Mouse (Mus musculus) urinary bladder, postnatal 25 days (tissue): ENCODE measurements around the gene 3110040N11Rik.

Experiments
- DNase-seq: peaks from one replicate; pipeline ENCODE4 v3.0.0; 2022; ENCODE audit warnings: low spot score

The 3110040N11Rik gene

GRCm38 (mm10) chr7:81738720-81739385, 50.4 kb downstream of the 3110040N11Rik start:
- DNase-seq = no peak

- peak; percentile 13 for DNase-seq
These were observed 53.8 kb downstream of the 3110040N11Rik start for GRCm38 (mm10) chr7:81735300-81736048.

GRCm38 (mm10) chr7:81732183-81733089, 56.8 kb downstream of the 3110040N11Rik start:
- no peak for DNase-seq
